Mouse (Mus musculus): ENCODE measurements around the gene E130218I03Rik.

E130218I03Rik gene

DNA sequence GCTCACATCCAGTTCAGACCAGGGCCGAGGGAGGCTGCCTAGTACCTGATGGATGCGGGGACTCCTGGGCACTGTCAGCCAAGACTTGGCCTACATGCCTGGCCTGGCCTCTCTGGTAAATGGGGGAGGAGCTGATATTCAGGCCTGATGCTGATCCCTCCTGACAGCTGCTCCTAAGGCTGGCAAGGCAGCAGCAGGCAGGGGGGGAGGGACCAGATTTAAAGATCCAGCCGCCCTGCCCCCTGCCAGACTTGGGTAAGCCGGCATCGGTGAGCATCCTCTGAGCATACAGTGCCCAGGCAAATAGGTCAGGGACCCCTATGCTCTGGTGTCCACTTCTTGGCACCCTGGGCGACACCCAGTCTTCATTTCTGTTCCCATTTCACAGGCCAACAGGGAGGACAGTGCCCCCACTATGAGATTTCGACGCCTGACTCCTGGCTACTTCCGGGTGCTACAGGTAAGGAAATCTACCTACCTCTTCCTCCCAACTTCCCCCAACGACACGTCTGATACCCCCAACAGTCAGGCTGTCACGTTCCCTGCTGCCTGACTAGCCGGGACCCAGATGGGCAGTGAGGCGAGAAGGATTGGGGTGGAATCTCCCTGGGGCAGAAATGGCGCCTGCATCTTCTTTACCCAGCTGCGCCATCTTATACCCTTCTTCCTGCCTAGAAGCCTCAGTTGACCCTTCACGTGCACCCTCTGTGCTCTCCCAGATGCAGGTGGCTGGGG is at the start of gene E130218I03Rik:
E130218I03Rik (plus strand) TSS at position 147 of the 735 bp plus-strand sequence.
- DNase-seq (ENCODE audit: low spot score in 2 of 2) = no peak

DNA sequence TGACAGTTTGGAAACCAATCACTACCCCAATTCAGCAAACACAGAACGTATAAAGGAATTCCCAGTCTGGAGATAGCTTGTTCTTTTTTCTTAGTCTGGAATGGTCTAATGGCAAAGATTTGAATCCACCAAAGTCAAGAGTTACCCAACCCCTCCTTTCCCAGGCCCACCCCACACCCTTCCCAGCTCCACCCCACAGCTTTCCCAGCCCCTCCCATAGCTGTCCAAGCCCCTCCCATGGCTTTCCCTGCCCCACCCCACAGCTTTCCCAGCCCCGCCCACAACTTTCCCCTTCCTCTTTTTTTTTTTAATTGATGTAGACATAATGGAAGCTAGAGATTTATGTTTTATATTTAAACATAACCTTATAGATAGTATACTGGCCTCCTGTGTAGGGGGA is 44.1 kb upstream of the E130218I03Rik start:
- no peak for DNase-seq (ENCODE audit: low spot score in 2 of 2)

DNA sequence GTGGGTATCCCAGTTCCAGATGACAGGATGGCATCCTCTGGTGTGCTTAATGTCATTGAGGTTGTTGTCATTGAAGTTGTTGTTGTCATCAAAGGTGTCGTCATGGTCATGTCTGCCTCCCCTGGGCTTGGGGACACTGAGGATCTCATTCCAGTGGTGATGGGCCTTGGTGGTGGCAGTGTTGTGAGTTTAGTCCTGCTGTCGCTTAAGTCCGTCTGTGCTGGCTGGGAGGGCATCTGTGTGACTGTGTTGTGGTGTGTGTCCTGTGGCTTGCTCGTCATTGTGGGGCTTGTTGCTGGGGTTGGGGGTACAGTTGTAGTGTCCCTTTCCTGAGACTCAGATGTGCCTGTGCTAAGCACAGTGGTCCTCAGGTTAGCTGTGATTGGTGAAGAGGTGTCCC is 40.6 kb upstream of the E130218I03Rik start, which contains the start of gene Gm7534:
Gm7534 (minus strand) TSS at position 101 of the 400 bp plus-strand sequence.
- DNase-seq (ENCODE audit: low spot score in 2 of 2) = no peak

DNA sequence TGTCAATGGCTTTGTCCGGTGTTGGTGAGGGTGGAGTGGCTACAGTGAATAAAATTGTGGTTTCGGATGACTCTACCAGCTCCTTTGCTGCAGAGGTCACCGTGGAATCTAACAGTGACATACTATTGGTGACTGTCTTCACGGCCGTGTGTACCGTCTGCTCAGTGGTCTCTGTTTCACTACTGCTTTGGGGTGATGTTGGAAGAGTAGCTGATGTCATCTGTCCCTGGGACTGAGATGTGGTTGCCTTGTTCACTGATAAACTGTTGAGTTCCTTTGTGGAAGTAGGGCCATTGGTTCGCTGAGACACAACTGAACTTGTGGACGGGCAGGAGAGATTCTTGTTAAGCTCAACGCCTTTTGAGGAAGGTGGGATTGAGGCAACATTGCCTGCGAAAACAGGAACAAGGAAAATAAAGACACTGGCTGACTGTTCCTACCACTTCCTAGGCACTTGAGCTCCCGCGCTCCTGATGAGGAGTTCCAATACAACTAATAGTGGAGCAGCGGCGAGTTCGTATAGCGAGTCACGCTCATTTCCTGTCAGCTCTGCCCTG is 40.0 kb upstream of the E130218I03Rik start:
- no peak for DNase-seq (ENCODE audit: low spot score in 2 of 2)

DNA sequence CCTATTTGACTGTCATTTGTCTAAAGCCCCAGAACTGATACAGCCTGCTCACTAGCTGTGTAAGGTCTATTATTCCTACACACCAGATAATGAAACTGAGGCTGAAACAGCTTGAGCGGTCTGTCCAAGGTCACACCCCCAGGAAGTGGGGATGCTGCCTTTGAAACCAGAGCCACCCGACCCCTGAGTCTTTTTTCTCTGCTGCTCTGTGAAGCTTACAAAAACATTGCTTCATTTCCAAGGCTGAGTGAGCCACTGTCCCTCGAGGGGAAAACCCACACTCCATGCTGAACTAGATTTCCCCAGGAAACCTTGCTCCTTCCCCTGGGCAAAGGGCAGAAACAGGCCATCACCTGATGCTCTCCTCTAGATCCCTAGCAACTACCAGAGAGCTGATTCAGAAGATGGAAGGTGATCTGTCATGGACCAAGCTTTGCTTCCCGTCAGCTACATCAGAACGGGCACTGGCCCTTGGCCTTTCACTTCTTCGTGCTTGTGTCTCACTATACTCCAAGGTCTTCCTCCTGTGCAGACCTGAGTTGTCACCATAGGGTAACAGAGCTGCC is 36.9 kb upstream of the E130218I03Rik start:
- DNase-seq (ENCODE audit: low spot score in 2 of 2) = no peak

DNA sequence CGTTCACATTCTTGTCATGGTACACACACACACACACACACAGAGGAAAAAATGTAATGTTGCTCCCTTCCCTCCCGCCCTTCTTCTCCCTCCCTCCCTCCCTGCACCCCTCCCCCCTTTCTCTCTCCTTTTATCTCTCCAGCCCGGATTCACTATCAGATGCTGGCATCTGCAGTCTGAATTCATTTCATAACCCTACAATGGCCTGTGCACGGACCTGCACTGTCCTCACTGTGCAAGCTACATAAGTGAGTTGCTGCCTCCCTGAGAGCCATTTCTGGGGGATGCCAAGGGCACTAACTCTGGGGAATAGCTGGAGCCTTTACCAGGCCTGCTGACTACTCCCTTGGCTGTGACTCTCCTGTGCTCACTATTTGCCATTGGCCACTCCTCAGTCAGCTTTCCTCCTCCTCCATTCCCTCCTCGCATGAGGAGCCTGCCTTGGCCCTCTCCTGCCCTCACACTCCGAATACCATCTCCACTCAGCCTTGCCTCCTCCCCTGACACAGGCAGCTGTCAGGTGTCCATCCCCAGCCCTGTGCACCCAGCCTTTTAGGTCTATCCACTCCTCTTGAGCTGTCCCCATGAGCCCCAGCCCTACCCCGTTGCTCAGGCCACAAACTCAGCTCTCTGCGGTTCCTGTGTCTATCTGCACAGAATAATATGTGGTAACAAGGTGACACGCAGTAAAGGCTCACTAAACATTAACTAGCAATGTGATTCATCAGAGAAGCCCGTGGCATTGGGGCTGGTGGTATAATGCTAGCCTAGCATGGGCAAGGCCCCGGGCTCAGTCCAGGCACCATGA is 20.5 kb upstream of the E130218I03Rik start:
- no peak for DNase-seq (ENCODE audit: low spot score in 2 of 2)

DNA sequence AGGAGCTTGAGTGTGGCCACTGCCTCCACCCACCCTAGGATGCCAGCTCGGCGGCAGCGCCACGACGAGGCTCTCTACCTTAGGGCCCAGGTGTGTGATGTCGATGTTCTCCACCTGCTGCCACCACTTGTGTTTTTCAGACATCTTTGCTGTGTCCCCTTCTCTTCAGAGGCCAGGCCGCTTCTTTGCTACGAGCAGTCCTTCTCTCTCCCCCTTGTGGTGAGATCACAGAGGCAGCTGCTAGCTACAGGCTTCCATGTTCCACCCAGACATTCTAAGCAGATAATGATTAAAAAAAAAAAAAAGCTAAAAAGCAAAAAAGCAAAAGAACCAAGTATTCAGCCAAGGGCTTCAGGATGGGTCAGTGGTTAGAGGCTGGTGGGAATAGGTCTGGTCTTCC is 16.3 kb upstream of the E130218I03Rik start, which contains the start of gene Catsper4:
Catsper4 (minus strand) TSS at position 190 of the 400 bp plus-strand sequence.
- no peak for DNase-seq (ENCODE audit: low spot score in 2 of 2)

DNA sequence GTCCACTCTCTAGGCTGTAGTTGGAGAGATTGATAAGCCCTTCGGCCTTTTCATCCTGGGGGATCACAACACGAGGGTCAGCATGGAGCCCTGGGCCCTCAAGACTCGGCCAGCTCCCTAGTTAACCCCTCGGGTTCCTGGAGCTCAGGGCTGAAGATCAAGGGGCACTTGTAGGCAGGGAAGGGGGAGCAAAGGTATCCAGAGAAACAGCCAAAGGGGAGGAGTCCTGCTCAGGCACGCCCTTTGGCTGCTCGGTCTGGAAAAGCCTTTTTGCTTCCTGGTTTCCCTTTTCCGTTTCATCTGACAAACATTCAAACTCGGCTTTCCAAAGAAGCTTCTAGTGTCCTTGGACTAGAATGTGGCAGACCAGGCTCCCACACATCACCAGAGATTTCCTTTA is 13.0 kb upstream of the E130218I03Rik start:
- DNase-seq (ENCODE audit: low spot score in 2 of 2) = no peak

DNA sequence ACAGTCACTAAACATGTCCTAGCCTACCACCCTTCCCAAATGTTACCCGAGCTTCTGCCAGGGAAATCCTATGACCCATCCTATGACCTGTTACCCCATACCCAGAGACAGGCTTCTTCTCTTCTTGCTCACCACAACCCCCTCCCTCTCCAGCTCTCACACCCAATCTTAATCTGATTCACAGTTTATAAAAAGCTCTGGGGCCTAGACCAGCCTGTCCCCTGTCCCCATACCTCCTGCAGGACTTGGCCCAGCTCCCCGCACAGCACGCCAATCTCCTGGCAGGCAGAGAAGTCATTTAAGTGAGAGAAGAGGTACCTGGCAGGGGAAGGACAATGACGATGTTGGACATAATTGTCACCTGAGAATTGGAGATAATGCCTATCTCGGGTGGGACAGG is 8.6 kb upstream of the E130218I03Rik start:
- DNase-seq (ENCODE audit: low spot score in 2 of 2) = no peak

DNA sequence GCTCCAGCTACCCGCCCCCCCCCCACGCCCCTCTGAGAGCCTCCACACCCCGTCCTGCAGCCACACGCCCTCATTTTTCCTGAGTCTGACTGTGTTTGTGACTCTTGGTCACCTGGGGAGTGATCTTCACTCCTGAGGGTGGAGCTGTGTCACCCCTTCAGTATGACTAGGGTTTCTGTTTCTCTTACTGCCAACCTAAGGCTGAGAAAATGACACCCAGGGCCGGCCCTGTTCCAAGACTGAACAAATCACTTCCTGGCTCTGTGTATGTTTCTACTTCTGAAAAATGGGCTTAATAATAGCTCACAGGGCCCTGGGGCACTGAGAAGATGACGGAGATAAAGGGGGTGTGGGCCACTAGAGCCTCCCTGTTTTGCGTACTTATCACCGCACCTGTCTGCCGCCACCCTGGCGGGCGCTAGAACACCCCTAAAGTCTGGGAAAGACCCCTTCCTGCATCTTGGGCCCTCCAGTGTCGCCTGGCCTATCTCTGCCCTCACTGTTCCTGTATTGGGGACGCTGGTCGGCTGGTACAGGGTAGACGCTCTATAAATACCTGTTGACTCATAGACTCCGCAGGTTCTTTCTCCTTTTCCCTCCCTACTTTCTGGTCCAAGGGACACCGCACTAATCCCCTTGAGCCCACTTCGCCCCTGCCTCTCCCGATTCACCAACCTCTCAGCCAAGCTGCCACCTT is 5.7 kb upstream of the E130218I03Rik start:
- DNase-seq (ENCODE audit: low spot score in 2 of 2) = no peak

DNA sequence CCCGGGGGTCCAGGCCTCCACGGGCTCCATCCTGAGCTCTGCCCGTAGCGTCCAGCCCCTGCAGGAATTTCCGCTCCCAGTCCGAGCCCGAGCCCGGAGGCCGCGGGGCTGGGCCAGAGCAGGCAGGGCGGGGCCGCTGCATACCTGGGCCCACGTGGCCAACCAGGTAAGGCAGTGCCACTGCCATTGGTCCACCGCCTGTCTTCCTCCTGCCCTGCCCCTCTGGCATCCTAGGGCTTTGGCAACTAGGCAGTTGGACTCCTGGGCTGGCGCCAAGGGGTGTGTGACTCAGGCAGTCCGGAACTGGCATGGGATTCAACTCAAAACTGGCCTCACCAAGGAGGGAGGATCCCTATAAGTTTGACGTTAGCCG is 5.2 kb upstream of the E130218I03Rik start, which contains the start of gene Cnksr1:
Cnksr1 (minus strand) TSS at position 121 of the 373 bp plus-strand sequence.
- DNase-seq (ENCODE audit: low spot score in 2 of 2) = no peak

DNA sequence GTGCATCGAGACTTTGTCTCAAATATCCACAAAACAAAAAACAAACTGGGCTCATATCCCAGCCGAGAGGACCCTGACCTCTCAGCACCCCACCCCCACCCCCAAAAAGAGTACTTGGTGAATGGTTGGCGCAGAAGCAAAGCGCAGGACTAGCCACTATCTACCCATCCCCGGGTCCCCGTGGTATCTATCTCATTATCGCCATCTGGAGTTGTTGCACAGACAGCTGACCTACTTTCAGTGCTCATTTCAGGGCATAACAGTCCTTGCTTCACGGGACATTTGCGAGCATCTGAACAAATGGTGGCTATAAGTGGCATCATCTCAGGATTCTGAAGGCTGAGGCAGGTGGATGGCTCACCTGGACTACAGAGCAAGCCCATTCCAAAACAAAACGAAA is 4.8 kb upstream of the E130218I03Rik start:
- DNase-seq (ENCODE audit: low spot score in 2 of 2) = no peak

DNA sequence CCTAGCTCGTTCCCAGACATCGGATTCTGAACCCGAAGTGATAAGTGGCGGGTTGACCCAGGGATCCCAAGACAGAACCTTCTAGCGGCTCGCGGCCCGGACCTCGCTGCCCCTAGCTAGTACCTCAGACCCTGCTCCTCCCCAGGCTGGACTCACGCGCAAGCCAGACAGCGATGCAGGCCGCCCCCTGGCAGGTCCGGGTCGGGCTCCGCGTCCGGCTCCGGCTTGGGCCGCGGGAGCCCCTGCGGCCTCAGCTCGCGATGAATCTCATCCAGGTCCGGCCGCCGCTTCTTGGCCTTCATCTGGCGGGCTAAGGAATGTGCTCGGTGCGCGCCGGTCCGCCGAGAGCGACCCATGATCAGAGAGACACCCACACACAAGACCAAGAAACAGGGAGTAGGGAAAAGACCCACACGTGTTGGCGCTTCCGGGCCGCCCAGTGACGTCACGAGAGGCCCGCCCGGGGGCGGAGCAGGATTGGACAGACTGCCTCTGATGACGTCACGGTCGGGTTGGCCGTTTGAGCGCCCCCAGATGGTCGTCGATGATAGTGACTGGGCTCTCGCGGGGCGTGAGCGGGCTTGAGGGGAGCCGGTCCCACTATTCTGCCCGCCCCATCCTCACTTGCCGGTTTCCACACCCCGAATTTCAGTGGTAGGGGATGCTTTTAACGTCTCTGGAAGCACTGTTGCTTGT is 1.8 kb downstream of the E130218I03Rik start, which contains the start of gene Zfp593:
Zfp593 (minus strand) TSS at position 445 of the 696 bp plus-strand sequence.
- DNase-seq (ENCODE audit: low spot score in 2 of 2) = peak; percentile 91 to 96

DNA sequence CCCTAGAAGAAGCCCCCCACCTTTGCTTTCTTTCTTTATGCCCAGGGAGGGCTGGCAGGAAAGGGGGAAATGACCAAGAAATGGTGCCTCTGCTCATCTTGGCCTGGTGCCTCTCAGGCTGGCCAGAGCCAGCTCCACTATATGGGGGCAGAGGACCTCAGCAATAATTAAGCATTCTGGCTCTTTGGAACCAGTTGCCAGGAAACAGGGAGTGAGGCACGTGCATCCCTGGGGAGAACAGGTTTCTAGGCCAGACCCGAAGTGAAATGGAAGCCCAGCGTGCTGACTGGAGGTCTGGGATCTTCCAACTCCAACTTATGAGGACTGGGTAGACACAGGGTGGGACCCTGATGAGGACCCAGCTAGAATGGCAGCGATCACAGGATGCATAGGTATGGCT is 2.8 kb downstream of the E130218I03Rik start:
- DNase-seq (ENCODE audit: low spot score in 2 of 2) = no peak

DNA sequence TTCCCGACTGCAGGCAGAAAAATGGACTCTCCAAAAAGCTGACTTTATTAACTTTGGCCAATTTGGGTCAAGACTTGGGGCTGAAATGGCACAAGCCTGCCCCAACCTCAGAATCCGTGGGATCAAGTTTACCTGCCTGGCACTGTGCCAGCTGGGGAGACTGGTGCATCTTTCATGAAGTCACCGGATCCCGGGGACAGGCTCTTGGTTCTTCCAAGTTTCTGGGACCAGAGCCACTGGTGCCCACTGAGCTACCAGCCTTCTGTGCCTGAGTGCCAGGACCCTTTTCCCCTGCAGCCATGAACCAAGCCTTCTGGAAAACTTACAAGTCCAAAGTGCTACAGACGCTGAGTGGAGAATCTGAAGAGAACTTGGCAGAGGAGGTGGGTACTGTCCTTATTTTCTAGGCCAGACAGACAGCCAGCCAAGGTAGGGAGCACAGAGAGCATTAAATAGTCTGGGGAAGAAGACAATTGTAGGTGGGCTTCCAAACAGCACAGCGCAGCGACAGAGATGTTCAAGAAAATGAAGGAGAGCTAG is 3.3 kb downstream of the E130218I03Rik start, which contains the start of gene Gm30191:
Gm30191 (plus strand) TSS at position 217 of the 540 bp plus-strand sequence.
- no peak for DNase-seq (ENCODE audit: low spot score in 2 of 2)

DNA sequence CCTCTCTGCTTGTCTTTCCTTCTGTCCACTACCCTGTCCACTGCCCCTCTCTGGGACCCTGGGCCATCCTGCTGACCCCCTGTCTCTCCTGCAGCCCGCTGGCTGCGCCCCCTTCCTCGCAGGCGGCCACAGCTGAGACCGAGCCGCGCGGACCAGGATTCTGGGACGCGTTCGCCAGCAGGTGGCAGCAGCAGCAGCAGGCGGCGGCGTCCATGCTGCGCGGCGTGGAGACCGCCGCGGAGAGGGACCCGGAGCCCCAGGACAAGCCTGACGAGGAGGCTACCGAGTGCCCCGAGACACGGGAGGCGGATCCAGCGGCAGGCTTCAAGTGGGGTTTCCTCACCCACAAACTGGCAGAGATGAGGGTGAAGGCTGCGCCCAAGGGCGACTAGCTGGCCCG is 6.2 kb downstream of the E130218I03Rik start:
- peak; percentile 70 to 84 for DNase-seq (ENCODE audit: low spot score in 2 of 2)

DNA sequence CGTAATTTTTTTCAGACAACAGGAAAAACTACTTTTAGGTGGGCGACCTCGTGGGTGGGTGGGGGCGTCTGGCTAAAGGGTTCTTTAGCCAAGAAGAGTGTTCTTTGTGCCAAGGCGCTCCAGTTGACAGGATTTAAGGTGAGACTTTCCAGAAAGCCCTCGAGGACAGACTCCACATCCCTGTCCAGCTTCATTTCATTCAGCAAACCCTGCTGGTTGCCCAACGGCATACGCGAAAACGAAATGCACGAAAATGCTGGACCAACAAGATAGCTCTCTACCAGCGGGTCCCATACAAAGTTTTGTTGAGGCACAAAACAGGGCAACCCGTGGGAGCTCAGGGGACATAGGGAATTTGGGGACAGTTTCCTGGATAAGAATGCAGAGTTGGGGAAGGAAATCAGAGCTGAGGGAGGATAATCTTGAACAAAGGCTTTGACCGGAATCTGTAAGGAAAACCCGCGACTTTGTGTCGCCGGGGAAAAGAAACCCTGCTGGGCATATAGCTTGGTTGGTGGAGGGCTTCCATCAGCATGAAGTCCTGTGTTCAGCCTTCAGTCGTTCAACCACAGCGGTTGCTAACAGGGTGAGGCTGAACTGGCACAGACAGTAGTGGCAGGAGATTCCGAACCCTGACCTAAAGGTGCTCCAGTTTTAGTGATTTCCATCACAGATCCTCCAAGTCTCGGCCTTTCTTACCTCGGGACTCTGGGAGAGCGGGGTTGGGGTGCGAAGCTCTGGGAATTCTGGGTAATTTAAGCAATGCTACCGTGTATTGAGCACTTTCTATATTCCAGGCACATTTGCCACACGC is 6.9 kb downstream of the E130218I03Rik start:
- DNase-seq (ENCODE audit: low spot score in 2 of 2) = no peak

DNA sequence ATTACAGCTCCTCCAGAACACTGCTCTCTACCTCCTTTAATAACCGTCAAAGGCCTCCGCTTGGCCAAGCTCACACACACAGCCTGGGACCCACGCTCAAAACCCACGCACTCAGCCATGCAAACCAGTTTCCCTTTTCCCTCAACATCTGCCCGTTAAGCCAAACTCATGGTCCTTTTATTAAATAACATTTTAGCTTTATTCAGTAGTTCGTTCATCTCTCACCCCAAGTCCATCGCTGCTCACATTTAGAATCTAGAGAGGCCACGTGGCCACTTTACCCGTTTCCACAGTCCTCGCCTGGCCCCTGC is 7.4 kb downstream of the E130218I03Rik start:
- no peak for DNase-seq (ENCODE audit: low spot score in 2 of 2)

DNA sequence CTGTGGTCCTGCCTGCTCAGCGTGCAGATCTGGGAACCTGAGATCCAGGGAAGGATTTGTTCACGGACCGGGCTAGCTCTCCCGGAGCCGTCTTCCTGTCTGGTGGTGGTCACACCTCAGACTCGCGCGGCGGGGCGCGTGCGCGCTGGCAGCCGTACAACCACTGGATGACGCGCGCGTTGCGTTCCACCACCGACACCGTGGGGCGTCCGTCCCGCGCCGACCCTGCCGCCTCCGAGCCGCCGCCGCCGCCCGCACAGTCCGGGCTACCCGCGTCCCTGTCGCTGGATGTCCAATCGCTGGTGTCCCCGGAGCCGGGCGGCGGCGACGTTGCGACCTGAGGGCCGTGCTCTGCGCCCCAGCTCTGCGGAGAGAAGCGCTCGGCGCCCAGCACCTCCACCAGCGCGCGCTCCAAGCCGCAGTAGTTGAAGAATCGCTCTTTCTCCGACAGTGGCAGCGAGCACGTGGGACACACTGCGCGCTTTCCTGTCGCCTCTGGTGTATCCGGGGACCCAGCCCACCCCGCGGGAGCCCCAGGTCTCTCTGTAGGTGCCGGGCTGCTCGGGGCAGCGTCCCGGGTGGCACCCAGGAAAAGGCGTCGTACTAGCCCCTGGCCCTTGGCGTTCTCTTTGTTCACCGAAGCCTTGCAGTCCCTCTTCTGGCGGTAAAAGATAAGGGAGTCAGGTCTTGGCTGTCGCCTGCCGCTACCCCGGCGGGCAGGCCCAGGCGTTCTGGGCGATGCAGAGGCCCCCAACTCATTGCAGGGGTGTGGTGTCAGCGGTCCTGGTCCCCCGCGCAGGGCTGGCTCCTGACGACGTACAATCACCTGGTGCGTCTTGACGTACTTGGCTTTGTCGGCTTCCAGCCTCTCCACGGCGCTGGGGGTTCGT is 8.0 kb downstream of the E130218I03Rik start:
- DNase-seq (ENCODE audit: low spot score in 2 of 2) = peak in 1 of 2 experiments; percentile 42

Data from spleen, postnatal 10 days (tissue).